In the genomic region with DNA sequence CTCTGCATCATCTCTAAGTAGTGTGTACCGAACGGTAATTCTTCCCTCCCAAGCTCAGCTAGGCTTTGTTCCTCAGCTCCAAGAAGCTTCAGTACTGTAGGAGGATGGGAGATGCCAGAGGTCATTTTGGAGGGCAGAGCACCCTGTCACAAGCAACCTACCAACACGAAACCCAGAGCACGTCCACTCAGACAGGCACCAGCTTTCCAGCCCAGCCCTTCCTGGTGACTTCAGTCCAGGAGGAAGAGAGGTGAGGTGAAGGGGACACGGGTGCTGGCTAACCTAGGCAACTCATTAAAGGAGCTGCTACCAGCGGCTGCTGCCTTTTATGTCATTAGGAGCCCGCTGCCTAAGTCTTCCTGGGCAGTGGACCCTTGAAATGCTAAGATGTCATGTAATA, we compare ENCODE assay signal across 11 mouse cellular contexts.
DNase-seq lines count a peak whose midpoint lies in the region; ATAC-seq and TF ChIP-seq lines count a peak whose summit lies in the region.
"Had no signal": no experiment of that assay in that cellular context is flagged by ENCODE, and none has a peak within 500 bp of the region (broad histone marks: within the 10 kb centered on the region; RNA-seq: fewer than 3 reads in every experiment).

No protein-coding gene starts in this region.

- H3K27ac ChIP-seq in heart, postnatal 0 days (ENCODE audit: low read depth), result peak overlapping the region; percentile 47
- H3K27ac ChIP-seq in lung, embryonic 14.5 days (ENCODE audit: low read depth), result peak overlapping the region; percentile 71; the same call in 1 of the 2 replicates
- H3K27ac ChIP-seq in limb, embryonic 10.5 days, result peak overlapping the region; percentile 70
- peak overlapping the region; percentile 52 for H3K27ac ChIP-seq in neural tube, embryonic 13.5 days (replicated peaks)

- H3K27me3 ChIP-seq in heart, postnatal 0 days (ENCODE audit: control insufficient read depth, insufficient read depth, low read length), result no peaks in the 10 kb centered on the region
- no peaks in the 10 kb centered on the region for H3K27me3 ChIP-seq in lung, embryonic 14.5 days (ENCODE audit: insufficient read depth, low read length)
- no peaks in the 10 kb centered on the region for H3K27me3 ChIP-seq in limb, embryonic 10.5 days (ENCODE audit: low read depth, poor library complexity, severe bottlenecking)
- no peaks in the 10 kb centered on the region for H3K27me3 ChIP-seq in neural tube, embryonic 13.5 days
- H3K27me3 ChIP-seq: CH12.LX had no signal

- peaks cover 16% of the 10 kb centered on the region for H3K36me3 ChIP-seq in heart, postnatal 0 days (replicated peaks; ENCODE audit: control insufficient read depth, insufficient read depth, low read length)
- H3K36me3 ChIP-seq in lung, embryonic 14.5 days (ENCODE audit: insufficient read depth), result peaks cover 12% of the 10 kb centered on the region
- peaks cover 48% of the 10 kb centered on the region for H3K36me3 ChIP-seq in limb, embryonic 10.5 days
- peaks cover 18% of the 10 kb centered on the region for H3K36me3 ChIP-seq in neural tube, embryonic 13.5 days

- 43% methylated on average over 7 of the region's 7 CpGs for WGBS in heart, postnatal 0 days
- 62% methylated on average over 7 of the region's 7 CpGs for WGBS in lung, embryonic 14.5 days
- WGBS in limb, embryonic 10.5 days, result 56% methylated on average over 7 of the region's 7 CpGs
- 23% methylated on average over 7 of the region's 7 CpGs for WGBS in neural tube, embryonic 13.5 days

- H3K9ac ChIP-seq in heart, postnatal 0 days (replicated peaks; ENCODE audit: low read depth, low read length), result no peak overlapping the region
- no peak overlapping the region for H3K9ac ChIP-seq in lung, embryonic 14.5 days
- no peak overlapping the region for H3K9ac ChIP-seq in neural tube, embryonic 13.5 days

- ATAC-seq in heart, postnatal 0 days (ENCODE audit: insufficient read depth, low read depth), result 0 out of 2 replicates have a peak, but pooled peaks have one; percentile 24
- ATAC-seq in lung, embryonic 14.5 days (ENCODE audit: insufficient read depth), result no peak; the same call in 1 of the 2 replicates
- ATAC-seq in neural tube, embryonic 13.5 days (ENCODE audit: low read depth), result no peak

- H3K9me3 ChIP-seq in heart, postnatal 0 days (replicated peaks; ENCODE audit: control insufficient read depth, low read length), result no peaks in the 10 kb centered on the region
- no peaks in the 10 kb centered on the region for H3K9me3 ChIP-seq in lung, embryonic 14.5 days (ENCODE audit: low read depth, low read length)
- no peaks in the 10 kb centered on the region for H3K9me3 ChIP-seq in limb, embryonic 10.5 days (replicated peaks)
- H3K9me3 ChIP-seq in neural tube, embryonic 13.5 days, result no peaks in the 10 kb centered on the region

- peaks cover 11% of the 10 kb centered on the region; the same call in 1 of the 2 replicates for H3K4me1 ChIP-seq in heart, postnatal 0 days (ENCODE audit: control insufficient read depth, insufficient read depth)
- H3K4me1 ChIP-seq in lung, embryonic 14.5 days (ENCODE audit: insufficient read depth), result no peaks in the 10 kb centered on the region
- peaks cover 27% of the 10 kb centered on the region for H3K4me1 ChIP-seq in limb, embryonic 10.5 days
- H3K4me1 ChIP-seq in neural tube, embryonic 13.5 days (replicated peaks), result peaks cover 20% of the 10 kb centered on the region

- no peak for DNase-seq in heart, postnatal 0 days (ENCODE audit: low spot score)
- no peak for DNase-seq in heart, postnatal 36 days
- DNase-seq in lung, embryonic 14.5 days, result no peak
- no peak for DNase-seq in lung, postnatal 36 days
- DNase-seq in limb, embryonic 10.5 days (ENCODE audit: low spot score), result peak; percentile 31
- no peak for DNase-seq in cerebellum, postnatal 25 days
- DNase-seq: adrenal gland, postnatal 10 days; midbrain, embryonic 14.5 days; spleen, adult 18-20 months had no signal

- no peak for TF ChIP-seq EP300 in heart, postnatal 0 days (IDR thresholded peaks at IDR 0.05; ENCODE audit: low read depth)

- H3K4me3 ChIP-seq in heart, postnatal 0 days (ENCODE audit: low read depth, low read length), result no peak overlapping the region
- no peak overlapping the region for H3K4me3 ChIP-seq in lung, embryonic 14.5 days (ENCODE audit: low read depth, low read length)
- no peak overlapping the region for H3K4me3 ChIP-seq in limb, embryonic 10.5 days
- H3K4me3 ChIP-seq in neural tube, embryonic 13.5 days, result no peak overlapping the region

- no peak for TF ChIP-seq CTCF in heart, postnatal 0 days (IDR thresholded peaks at IDR 0.05; ENCODE audit: low read depth)
- no peak for TF ChIP-seq CTCF in lung, embryonic 14.5 days (IDR thresholded peaks at IDR 0.05; ENCODE audit: low read depth)

- H3K4me2 ChIP-seq in heart, postnatal 0 days (ENCODE audit: low read depth, low read length), result no peak overlapping the region
- H3K4me2 ChIP-seq in lung, embryonic 14.5 days, result no peak overlapping the region
- no peak overlapping the region for H3K4me2 ChIP-seq in neural tube, embryonic 13.5 days

- intact Hi-C loops in heart, postnatal 36 days (cut with DNase I), result no loop called here
